27 mouse cellular contexts compared by ENCODE assay signal in genomic region chr7:108346879-108347278, GRCm38 (mm10). TPM values are rescaled to one million over a fixed set of nuclear protein-coding genes. Genes with fewer than 3 reads are reported as not detected.
"Had no signal": no experiment of that assay in that cellular context is flagged by ENCODE, and none has a peak within 500 bp of the region (broad histone marks: within the 10 kb centered on the region; RNA-seq: fewer than 3 reads in every experiment).

Gene Olfr493 (minus strand): TSS chr7:108346979.

- DNase-seq: heart, postnatal 10 days; heart, postnatal 14 days; heart, postnatal 36 days; heart, postnatal 4 days; kidney, adult 11 months; kidney, adult 18-20 months; kidney, adult 2 months; kidney, adult 8-10 months; kidney, adult 9 months; kidney, postnatal 10 days; kidney, postnatal 14 days; kidney, postnatal 25 days; kidney, postnatal 36 days; kidney, postnatal 4 days; layer of hippocampus, adult 9-11 months; layer of hippocampus, postnatal 36 days had no signal

RNA-seq across cellular contexts. Expression of gene Olfr493, which starts in this region (rescaled TPM):
- total RNA-seq: heart, postnatal 10 days; heart, postnatal 14 days; heart, postnatal 36 days; heart, postnatal 4 days; hematopoietic stem cell, adult 5-6 weeks; hindbrain, postnatal 0 days; layer of hippocampus, adult 18-20 months; layer of hippocampus, adult 2 months; layer of hippocampus, adult 8-10 months; layer of hippocampus, postnatal 10 days; layer of hippocampus, postnatal 14 days; layer of hippocampus, postnatal 25 days; layer of hippocampus, postnatal 36 days; left cerebral cortex, adult 18-20 months; left cerebral cortex, adult 2 months; left cerebral cortex, adult 8-10 months had no signal
